Mouse (Mus musculus): ENCODE measurements around the gene Wdfy2. TPM values are rescaled to one million over a fixed set of nuclear protein-coding genes. Genes with fewer than 3 reads are reported as not detected.

Wdfy2 gene
- polyA plus RNA-seq, 1 experiment = 4.8 TPM

DNA sequence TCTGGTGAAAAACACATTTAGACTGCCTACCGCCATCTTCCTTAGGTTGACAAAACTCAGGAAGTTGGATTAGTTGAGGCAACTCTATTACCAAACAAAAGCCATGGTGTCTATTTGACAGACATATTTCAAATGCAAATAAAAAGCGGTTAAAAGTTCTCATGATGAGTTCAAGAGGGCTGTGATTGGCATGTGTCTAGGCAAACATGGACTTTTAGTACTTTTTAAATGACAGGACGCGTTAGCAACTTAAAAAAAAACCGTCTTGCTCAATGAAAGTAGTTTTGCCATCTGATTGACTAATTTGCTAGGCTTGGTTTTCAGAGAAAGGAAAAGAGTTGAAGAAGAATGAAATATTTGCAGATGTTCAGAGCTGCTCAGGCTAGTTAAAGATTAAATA is 83.9 kb downstream of the Wdfy2 start:
- Histone ChIP-seq H3K79me2 (ENCODE audit: control insufficient read depth, insufficient read depth) (no peaks in the 10 kb centered on the region), H3K79me3 (ENCODE audit: low read depth) (no peaks in the 10 kb centered on the region), H3K27me3 (ENCODE audit: control insufficient read depth, insufficient read depth, insufficient read length) (no peaks in the 10 kb centered on the region), H3ac (ENCODE audit: control insufficient read depth, insufficient read length, low read depth) (no peak overlapping the region), H3K36me3 (ENCODE audit: control insufficient read depth, insufficient read depth) (no peaks in the 10 kb centered on the region), H3K4me3 (ENCODE audit: insufficient read depth, poor library complexity, severe bottlenecking) (no peak overlapping the region)
- no peak for TF ChIP-seq MYOG (IDR thresholded peaks at IDR 0.05; ENCODE audit: control insufficient read depth, extremely low read depth, insufficient read length)
- TF ChIP-seq FOSL1 (IDR thresholded peaks at IDR 0.05; ENCODE audit: insufficient read depth, low read length, poor library complexity, severe bottlenecking) = no peak
- no peak for TF ChIP-seq MAX (IDR thresholded peaks at IDR 0.05)
- no peak for TF ChIP-seq USF1 (IDR thresholded peaks at IDR 0.05; ENCODE audit: low read depth)
- TF ChIP-seq MYOD1 (IDR thresholded peaks at IDR 0.05; ENCODE audit: control insufficient read depth, insufficient read length, low read depth) = no peak
- TF ChIP-seq CEBPB (IDR thresholded peaks at IDR 0.05; ENCODE audit: low read depth) = no peak
- TF ChIP-seq CTCF (IDR thresholded peaks at IDR 0.05; ENCODE audit: control insufficient read depth, insufficient read depth, insufficient read length) = no peak

DNA sequence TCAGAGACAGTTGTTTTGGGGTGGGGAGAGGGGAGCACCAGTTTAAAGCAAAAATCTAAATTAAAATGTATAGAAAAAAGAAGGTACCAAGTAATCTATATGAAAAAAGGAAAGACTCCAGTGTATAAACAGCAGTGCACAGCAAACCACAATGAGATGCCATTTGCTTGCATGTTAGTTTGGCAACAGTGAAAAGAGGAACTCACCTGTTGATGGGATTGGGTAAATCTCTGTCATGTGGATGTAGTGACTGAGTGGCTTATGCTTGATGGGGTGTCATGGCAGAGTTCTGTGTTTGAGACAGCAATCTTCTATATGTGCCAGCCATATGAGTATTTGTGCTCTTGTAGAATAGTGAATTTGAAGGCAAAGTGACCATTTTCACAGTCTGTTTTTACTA is 85.2 kb downstream of the Wdfy2 start:
- Histone ChIP-seq H3ac (ENCODE audit: control insufficient read depth, insufficient read length, low read depth) (no peak overlapping the region), H3K79me2 (ENCODE audit: control insufficient read depth, insufficient read depth) (no peaks in the 10 kb centered on the region), H3K79me3 (ENCODE audit: low read depth) (no peaks in the 10 kb centered on the region), H3K4me3 (ENCODE audit: insufficient read depth, poor library complexity, severe bottlenecking) (no peak overlapping the region), H3K36me3 (ENCODE audit: control insufficient read depth, insufficient read depth) (no peaks in the 10 kb centered on the region), H3K27me3 (ENCODE audit: control insufficient read depth, insufficient read depth, insufficient read length) (no peaks in the 10 kb centered on the region)
- no peak for TF ChIP-seq USF1 (IDR thresholded peaks at IDR 0.05; ENCODE audit: low read depth)
- no peak for TF ChIP-seq CEBPB (IDR thresholded peaks at IDR 0.05; ENCODE audit: low read depth)
- TF ChIP-seq MYOD1 (IDR thresholded peaks at IDR 0.05; ENCODE audit: control insufficient read depth, insufficient read length, low read depth) = no peak

DNA sequence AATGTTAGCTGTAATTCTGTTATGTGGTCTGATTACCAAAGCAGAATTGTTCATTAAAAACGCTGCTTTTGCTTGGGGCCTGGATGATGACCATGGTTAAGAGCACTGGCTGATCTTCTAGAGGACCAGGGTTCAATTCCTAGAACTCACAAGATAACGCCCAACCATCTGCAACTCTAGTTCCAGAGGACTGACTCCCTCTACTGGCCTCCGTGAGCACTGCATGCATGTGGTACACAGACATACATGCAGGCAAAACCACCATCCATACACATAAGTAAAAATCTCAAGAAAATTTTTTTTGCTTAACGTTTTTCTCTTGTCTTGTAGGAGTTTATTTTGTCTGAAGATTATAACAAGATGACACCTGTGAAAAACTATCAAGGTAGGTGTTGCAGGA is 87.3 kb downstream of the Wdfy2 start:
- TF ChIP-seq MYOD1 (IDR thresholded peaks at IDR 0.05; ENCODE audit: control insufficient read depth, insufficient read length, low read depth) = no peak
- TF ChIP-seq USF1 (IDR thresholded peaks at IDR 0.05; ENCODE audit: low read depth) = no peak
- TF ChIP-seq MYOG (IDR thresholded peaks at IDR 0.05; ENCODE audit: control insufficient read depth, extremely low read depth, insufficient read length) = no peak
- TF ChIP-seq MAX (IDR thresholded peaks at IDR 0.05) = no peak
- Histone ChIP-seq H3K27me3 (ENCODE audit: control insufficient read depth, insufficient read depth, insufficient read length) (no peaks in the 10 kb centered on the region), H3ac (ENCODE audit: control insufficient read depth, insufficient read length, low read depth) (no peak overlapping the region), H3K4me3 (ENCODE audit: insufficient read depth, poor library complexity, severe bottlenecking) (no peak overlapping the region), H3K79me2 (ENCODE audit: control insufficient read depth, insufficient read depth) (no peaks in the 10 kb centered on the region), H3K36me3 (ENCODE audit: control insufficient read depth, insufficient read depth) (peaks cover 8% of the 10 kb centered on the region), H3K79me3 (ENCODE audit: low read depth) (no peaks in the 10 kb centered on the region)

DNA sequence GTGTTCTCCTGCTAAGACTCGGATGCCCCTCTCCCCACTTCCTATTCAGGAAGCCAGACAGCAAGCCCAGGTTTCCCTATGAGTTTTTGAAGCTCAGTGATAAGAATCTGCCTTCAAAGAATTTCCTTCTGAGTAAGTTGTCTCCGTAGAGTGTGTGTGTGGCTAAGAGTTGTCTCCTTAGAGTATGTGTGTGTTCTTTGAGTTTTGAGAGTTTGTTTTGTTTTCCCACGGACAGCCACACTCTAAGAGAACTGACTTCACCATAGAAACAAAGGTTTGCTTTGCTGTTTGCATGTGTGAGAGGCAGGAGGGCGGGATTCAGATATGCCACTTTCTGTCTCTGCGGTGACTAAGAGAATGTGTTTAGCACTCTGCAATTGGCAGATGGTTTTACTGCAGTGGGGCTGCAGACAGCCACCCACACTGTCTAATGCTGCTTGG is 90.6 kb downstream of the Wdfy2 start:
- Histone ChIP-seq H3K27me3 (ENCODE audit: control insufficient read depth, insufficient read depth, insufficient read length) (no peaks in the 10 kb centered on the region), H3ac (ENCODE audit: control insufficient read depth, insufficient read length, low read depth) (no peak overlapping the region), H3K36me3 (ENCODE audit: control insufficient read depth, insufficient read depth) (peaks cover 8% of the 10 kb centered on the region), H3K4me3 (ENCODE audit: insufficient read depth, poor library complexity, severe bottlenecking) (no peak overlapping the region), H3K79me2 (ENCODE audit: control insufficient read depth, insufficient read depth) (no peaks in the 10 kb centered on the region), H3K79me3 (ENCODE audit: low read depth) (no peaks in the 10 kb centered on the region)
- TF ChIP-seq MAX (IDR thresholded peaks at IDR 0.05) = no peak
- no peak for TF ChIP-seq USF1 (IDR thresholded peaks at IDR 0.05; ENCODE audit: low read depth)
- TF ChIP-seq FOSL1 (IDR thresholded peaks at IDR 0.05; ENCODE audit: insufficient read depth, low read length, poor library complexity, severe bottlenecking) = no peak
- no peak for TF ChIP-seq CEBPB (IDR thresholded peaks at IDR 0.05; ENCODE audit: low read depth)
- TF ChIP-seq MYOG (IDR thresholded peaks at IDR 0.05; ENCODE audit: control insufficient read depth, extremely low read depth, insufficient read length) = no peak
- TF ChIP-seq CTCF (IDR thresholded peaks at IDR 0.05; ENCODE audit: control insufficient read depth, insufficient read depth, insufficient read length) = no peak

DNA sequence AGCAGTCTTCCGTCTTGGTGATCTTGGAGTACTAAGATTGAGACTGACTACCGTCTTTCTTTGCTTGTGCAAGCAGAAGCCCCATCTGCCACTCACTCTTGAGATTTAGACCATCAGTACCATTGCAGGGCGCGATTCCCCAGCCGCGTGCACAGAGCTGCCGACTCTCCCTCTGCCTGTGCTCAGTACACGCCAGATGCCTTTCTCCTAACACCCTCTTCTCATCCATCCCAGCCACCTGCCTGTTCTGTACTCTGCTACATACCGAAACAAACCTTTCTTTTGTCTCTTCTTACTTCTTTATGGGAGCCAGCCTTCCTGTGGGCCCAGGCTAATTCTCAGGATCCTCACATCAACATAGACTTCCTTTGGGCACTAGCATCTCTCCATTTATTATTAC is 97.9 kb downstream of the Wdfy2 start:
- Histone ChIP-seq H3K79me3 (ENCODE audit: low read depth) (no peaks in the 10 kb centered on the region), H3K27me3 (ENCODE audit: control insufficient read depth, insufficient read depth, insufficient read length) (no peaks in the 10 kb centered on the region), H3ac (ENCODE audit: control insufficient read depth, insufficient read length, low read depth) (no peak overlapping the region), H3K36me3 (ENCODE audit: control insufficient read depth, insufficient read depth) (peaks cover 16% of the 10 kb centered on the region), H3K79me2 (ENCODE audit: control insufficient read depth, insufficient read depth) (no peaks in the 10 kb centered on the region), H3K4me3 (ENCODE audit: insufficient read depth, poor library complexity, severe bottlenecking) (no peak overlapping the region)
- TF ChIP-seq USF1 (IDR thresholded peaks at IDR 0.05; ENCODE audit: low read depth) (no peak), MYOG (IDR thresholded peaks at IDR 0.05; ENCODE audit: control insufficient read depth, extremely low read depth, insufficient read length) (no peak), CTCF (IDR thresholded peaks at IDR 0.05; ENCODE audit: control insufficient read depth, insufficient read depth, insufficient read length) (no peak)

DNA sequence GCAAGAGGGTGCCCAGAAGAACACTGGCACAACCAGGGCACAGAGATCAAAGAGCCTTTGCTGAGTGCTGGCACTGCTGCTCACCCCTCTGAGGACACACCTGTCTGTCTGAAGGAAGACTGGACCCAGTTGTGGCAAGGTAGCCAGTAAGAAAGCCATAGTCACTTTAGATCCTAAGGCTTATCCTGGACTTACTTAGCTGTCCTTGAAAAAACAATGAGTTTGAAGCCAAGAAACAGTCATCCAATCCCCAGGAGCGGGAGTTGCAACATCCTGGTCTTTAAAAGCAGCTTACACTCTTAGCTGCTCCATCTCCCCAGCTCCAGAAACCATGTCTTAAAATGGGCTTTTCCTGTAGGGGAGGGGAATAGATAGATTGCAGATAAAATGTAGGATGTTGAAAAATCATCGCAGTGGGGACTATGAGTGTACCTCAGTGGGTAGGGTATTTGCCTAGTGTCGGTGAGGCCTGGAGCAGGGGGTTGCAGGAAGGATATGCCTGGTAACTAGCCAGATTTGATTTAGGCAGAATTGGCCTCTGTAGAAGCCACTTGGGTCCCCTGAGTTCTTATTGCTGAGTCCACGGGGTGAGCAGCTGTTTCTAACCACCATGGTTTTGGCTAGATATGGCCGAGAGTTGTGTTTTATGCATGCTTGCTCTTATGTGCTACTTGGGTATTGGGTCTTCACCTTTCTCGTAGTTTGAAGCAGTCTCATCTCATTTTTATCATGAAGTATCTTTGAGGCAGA is 99.3 kb downstream of the Wdfy2 start:
- TF ChIP-seq USF1 (IDR thresholded peaks at IDR 0.05; ENCODE audit: low read depth) = no peak
- TF ChIP-seq FOSL1 (IDR thresholded peaks at IDR 0.05; ENCODE audit: insufficient read depth, low read length, poor library complexity, severe bottlenecking) = no peak
- TF ChIP-seq CTCF (IDR thresholded peaks at IDR 0.05; ENCODE audit: control insufficient read depth, insufficient read depth, insufficient read length) = no peak
- TF ChIP-seq MYOD1 (IDR thresholded peaks at IDR 0.05; ENCODE audit: control insufficient read depth, insufficient read length, low read depth) = no peak
- TF ChIP-seq MAX (IDR thresholded peaks at IDR 0.05) = no peak
- no peak for TF ChIP-seq MYOG (IDR thresholded peaks at IDR 0.05; ENCODE audit: control insufficient read depth, extremely low read depth, insufficient read length)
- TF ChIP-seq CEBPB (IDR thresholded peaks at IDR 0.05; ENCODE audit: low read depth) = no peak
- Histone ChIP-seq H3K79me2 (ENCODE audit: control insufficient read depth, insufficient read depth) (no peaks in the 10 kb centered on the region), H3ac (ENCODE audit: control insufficient read depth, insufficient read length, low read depth) (no peak overlapping the region), H3K36me3 (ENCODE audit: control insufficient read depth, insufficient read depth) (peaks cover 16% of the 10 kb centered on the region), H3K27me3 (ENCODE audit: control insufficient read depth, insufficient read depth, insufficient read length) (no peaks in the 10 kb centered on the region), H3K79me3 (ENCODE audit: low read depth) (no peaks in the 10 kb centered on the region), H3K4me3 (ENCODE audit: insufficient read depth, poor library complexity, severe bottlenecking) (no peak overlapping the region)
